Mouse (Mus musculus) embryonic facial prominence, embryonic 10.5 days (tissue): Measurements from ENCODE around the gene Dnah7c. TPM values are rescaled to one million over a fixed set of nuclear protein-coding genes. Genes with fewer than 3 reads are reported as not detected.
A peak's percentile ranks its signal among the peaks of the same experiment; 100 is the strongest.

Experiments used
- DNase-seq: peaks from one replicate; pipeline ENCODE4 v3.0.0-alpha.2; 2017; ENCODE audit warnings: low spot score
- H3K27ac ChIP-seq: fragments of 300-500 bp; sonication (generic); replicated peaks from 2 replicates; pipeline ENCODE4 v1.5.1; 2016; ENCODE audit warnings: mild to moderate bottlenecking
- H3K27me3 ChIP-seq: fragments of 300-500 bp; sonication (generic); replicated peaks from 2 replicates; pipeline ENCODE4 v1.6.1; 2016; ENCODE audit warnings: low read depth, mild to moderate bottlenecking; ENCODE audit not compliant: poor library complexity, severe bottlenecking
- H3K36me3 ChIP-seq: fragments of 300-500 bp; sonication (generic); replicated peaks from 2 replicates; pipeline ENCODE4 v1.6.1; 2016; ENCODE audit warnings: mild to moderate bottlenecking, moderate library complexity
- H3K4me1 ChIP-seq: fragments of 300-500 bp; sonication (generic); 2 replicates; pipeline ENCODE4 v1.6.1; 2016
- H3K4me3 ChIP-seq: fragments of 300-500 bp; sonication (generic); 2 replicates; pipeline ENCODE4 v1.5.1; 2016; ENCODE audit warnings: mild to moderate bottlenecking, moderate library complexity
- H3K9me3 ChIP-seq: fragments of 300-500 bp; sonication (generic); 2 replicates; pipeline ENCODE4 v1.6.1; 2016; ENCODE audit warnings: mild to moderate bottlenecking
- WGBS: fragments of 180-500 bp; shearing (Covaris S2); methylation state at CpG from one replicate; pipeline ENCODE4 v1.1.7; 2016; 5-methylcytosine and 5-hydroxymethylcytosine counted together
- polyA plus RNA-seq: library from polyadenylated mRNA; unstranded; fragments of >200 nt; fragmentation: Nextera tagmentation; extraction: Ambion mirVana; gene quantifications from 2 replicates; pipeline ENCODE4 v1.2.1, GENCODE M21; 2016

Dnah7c gene
- polyA plus RNA-seq, 1 experiment from 2014 or later = 0.12 TPM

- no peaks in the 10 kb centered on the region for H3K27me3 ChIP-seq
- no peaks in the 10 kb centered on the region for H3K9me3 ChIP-seq
- DNase-seq = no peak
- H3K4me3 ChIP-seq = no peak overlapping the region
- no peak overlapping the region for H3K27ac ChIP-seq
- peaks cover 10% of the 10 kb centered on the region; the same call in 1 of the 2 replicates for H3K4me1 ChIP-seq
- H3K36me3 ChIP-seq = no peaks in the 10 kb centered on the region
- WGBS = 51% methylated on average over 5 of the region's 5 CpGs
Observed at GRCm38 (mm10) chr1:46845221-46845620, 419.8 kb downstream of the Dnah7c start.

- H3K9me3 ChIP-seq = no peaks in the 10 kb centered on the region
- DNase-seq = peak; percentile 39
- no peak overlapping the region for H3K27ac ChIP-seq
- no peaks in the 10 kb centered on the region for H3K36me3 ChIP-seq
- WGBS = 65% methylated on average over 1 of the region's 1 CpGs
- H3K4me3 ChIP-seq = no peak overlapping the region
- no peaks in the 10 kb centered on the region for H3K27me3 ChIP-seq
- H3K4me1 ChIP-seq = peaks cover 38% of the 10 kb centered on the region
Observed at GRCm38 (mm10) chr1:46849758-46850157, 424.4 kb downstream of the Dnah7c start.

GRCm38 (mm10) chr1:46851586-46851985 is 426.2 kb downstream of the Dnah7c start:
- 68% methylated on average over 4 of the region's 4 CpGs for WGBS
- H3K4me3 ChIP-seq = peak overlapping the region; percentile 94
- peak overlapping the region; percentile 100 for H3K27ac ChIP-seq
- no peaks in the 10 kb centered on the region for H3K9me3 ChIP-seq
- H3K27me3 ChIP-seq = no peaks in the 10 kb centered on the region
- no peaks in the 10 kb centered on the region for H3K36me3 ChIP-seq
- peaks cover 32% of the 10 kb centered on the region for H3K4me1 ChIP-seq
- DNase-seq = no peak

- 1% methylated on average over 4 of the region's 4 CpGs for WGBS
Observed at GRCm38 (mm10) chr1:46852216-46852599, 426.8 kb downstream of the Dnah7c start.

GRCm38 (mm10) chr1:46852600-46853272 is 427.3 kb downstream of the Dnah7c start:
- WGBS = under 1% methylated on average over 75 of the region's 75 CpGs
- DNase-seq = peak; percentile 86
- no peaks in the 10 kb centered on the region for H3K36me3 ChIP-seq
- no peaks in the 10 kb centered on the region for H3K9me3 ChIP-seq
- H3K27ac ChIP-seq = peak overlapping the region; percentile 100
- H3K27me3 ChIP-seq = no peaks in the 10 kb centered on the region
- peak overlapping the region; percentile 94 for H3K4me3 ChIP-seq
- H3K4me1 ChIP-seq = peaks cover 32% of the 10 kb centered on the region

More at GRCm38 (mm10) chr1:46852216-46852599, 426.8 kb downstream of the Dnah7c start:
- no peaks in the 10 kb centered on the region for H3K27me3 ChIP-seq
- DNase-seq = no peak
- no peaks in the 10 kb centered on the region for H3K36me3 ChIP-seq
- peak overlapping the region; percentile 94 for H3K4me3 ChIP-seq
- peaks cover 32% of the 10 kb centered on the region for H3K4me1 ChIP-seq
- peak overlapping the region; percentile 100 for H3K27ac ChIP-seq
- no peaks in the 10 kb centered on the region for H3K9me3 ChIP-seq

- peak overlapping the region; percentile 94 for H3K4me3 ChIP-seq
- DNase-seq = peak; percentile 96
- under 1% methylated on average over 86 of the region's 86 CpGs for WGBS
Observed at GRCm38 (mm10) chr1:46853317-46854035, 428.1 kb downstream of the Dnah7c start.

GRCm38 (mm10) chr1:46854036-46854900 is 428.9 kb downstream of the Dnah7c start:
- H3K4me1 ChIP-seq = peaks cover 32% of the 10 kb centered on the region
- H3K27me3 ChIP-seq = no peaks in the 10 kb centered on the region
- 32% methylated on average over 18 of the region's 18 CpGs for WGBS
- H3K36me3 ChIP-seq = no peaks in the 10 kb centered on the region
- no peaks in the 10 kb centered on the region for H3K9me3 ChIP-seq
- peak overlapping the region; percentile 100 for H3K27ac ChIP-seq
- peak overlapping the region; percentile 94 for H3K4me3 ChIP-seq
- no peak for DNase-seq

More at GRCm38 (mm10) chr1:46853317-46854035, 428.1 kb downstream of the Dnah7c start:
- H3K27me3 ChIP-seq = no peaks in the 10 kb centered on the region
- no peaks in the 10 kb centered on the region for H3K36me3 ChIP-seq
- H3K27ac ChIP-seq = peak overlapping the region; percentile 100
- no peaks in the 10 kb centered on the region for H3K9me3 ChIP-seq
- peaks cover 32% of the 10 kb centered on the region for H3K4me1 ChIP-seq

GRCm38 (mm10) chr1:46856498-46856897 is 431.1 kb downstream of the Dnah7c start:
- H3K27ac ChIP-seq = no peak overlapping the region
- H3K4me3 ChIP-seq = no peak overlapping the region
- peaks cover 16% of the 10 kb centered on the region for H3K4me1 ChIP-seq
- 54% methylated on average over 4 of the region's 4 CpGs for WGBS
- no peaks in the 10 kb centered on the region for H3K9me3 ChIP-seq
- no peak for DNase-seq
- H3K36me3 ChIP-seq = no peaks in the 10 kb centered on the region
- H3K27me3 ChIP-seq = no peaks in the 10 kb centered on the region
